Mouse (Mus musculus): ENCODE results near the gene Sap30bp. TPM values are rescaled to one million over a fixed set of nuclear protein-coding genes. Genes with fewer than 3 reads are reported as not detected.

Sap30bp gene
- total and polyA plus RNA-seq, 3 experiments, result 49.1 to 69.2 TPM; not detected in 1

DNA sequence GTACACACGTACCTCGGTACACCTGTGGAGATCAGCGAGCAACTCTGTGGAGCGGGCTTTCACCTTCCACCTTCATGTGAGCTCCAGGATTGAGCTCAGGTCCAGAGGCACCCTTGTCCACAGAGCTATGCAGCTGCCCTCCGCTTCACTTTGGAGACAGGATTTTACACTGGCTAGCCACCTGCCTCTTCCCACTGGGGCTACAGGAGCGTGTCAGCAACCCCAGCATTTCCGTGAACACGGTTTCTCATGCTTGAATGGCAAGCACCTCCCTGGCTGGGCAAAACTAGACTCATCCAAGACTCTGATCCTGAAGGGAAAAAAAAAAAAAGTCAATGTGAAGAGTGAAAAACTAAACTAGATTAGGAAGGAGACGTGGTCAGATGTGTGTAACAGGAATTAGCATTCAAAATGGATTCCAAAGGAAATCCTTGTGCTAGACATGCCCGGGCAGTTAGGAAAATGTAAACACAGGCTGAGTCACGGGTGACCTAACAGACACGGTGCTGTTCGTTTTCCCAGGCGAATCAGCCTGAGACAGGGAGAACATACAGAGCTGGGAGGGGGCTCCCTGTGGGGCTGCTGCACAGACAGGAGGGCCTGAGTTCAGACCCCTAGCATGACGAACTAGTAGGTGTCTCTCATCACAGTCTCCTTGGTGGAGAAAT lies 37.1 kb downstream of the Sap30bp start:
- H3K9ac ChIP-seq (ENCODE audit: control insufficient read depth, low read depth, low read length, poor library complexity, severe bottlenecking), result no peak overlapping the region
- H3K79me2 ChIP-seq (ENCODE audit: control insufficient read depth, insufficient read depth, low read length, poor library complexity), result no peaks in the 10 kb centered on the region
- H3K27ac ChIP-seq (ENCODE audit: control insufficient read depth, low read depth, low read length), result no peak overlapping the region
- no peaks in the 10 kb centered on the region for H3K27me3 ChIP-seq (ENCODE audit: control insufficient read depth in 1 of 2, insufficient read depth in 2 of 2, low read length in 2 of 2)
- peaks cover 0 to 14% of the 10 kb centered on the region in 2 experiments; a peak in 3 of 4 replicates for H3K4me1 ChIP-seq (ENCODE audit: control insufficient read depth in 1 of 2, insufficient read depth in 2 of 2, low read length in 2 of 2)
- H3K9me3 ChIP-seq (replicated peaks; ENCODE audit: insufficient read depth, low read length), result no peaks in the 10 kb centered on the region
- no peak overlapping the region for H3K4me3 ChIP-seq (ENCODE audit: control insufficient read depth in 1 of 2, insufficient read depth in 1 of 2, low read depth in 2 of 2, low read length in 2 of 2)
- H3K36me3 ChIP-seq (ENCODE audit: control insufficient read depth in 1 of 2, insufficient read depth in 2 of 2, low read length in 2 of 2), result peaks cover 0 to 10% of the 10 kb centered on the region in 2 experiments; a peak in 2 of 4 replicates
- TF ChIP-seq ZMIZ1 (IDR thresholded peaks at IDR 0.05; ENCODE audit: low read depth, low read length), result no peak
- no peak for TF ChIP-seq MYB (IDR thresholded peaks at IDR 0.05; ENCODE audit: low read depth, low read length)
- no peak for TF ChIP-seq SMC3 (IDR thresholded peaks at IDR 0.05; ENCODE audit: low read depth, low read length)
- TF ChIP-seq ELF1 (IDR thresholded peaks at IDR 0.05; ENCODE audit: low read depth, low read length), result no peak
- no peak for TF ChIP-seq POLR2AphosphoS5 (IDR thresholded peaks at IDR 0.05; ENCODE audit: borderline replicate concordance, low read depth, low read length)
- TF ChIP-seq NELFE (IDR thresholded peaks at IDR 0.05; ENCODE audit: low read depth, low read length), result no peak
- no peak for TF ChIP-seq RAD21 (IDR thresholded peaks at IDR 0.05; ENCODE audit: low read depth, low read length)
- no peak for TF ChIP-seq HCFC1 (IDR thresholded peaks at IDR 0.05; ENCODE audit: low read depth, low read length)
- TF ChIP-seq ZC3H11A (IDR thresholded peaks at IDR 0.05; ENCODE audit: low read depth, low read length), result no peak
- no peak for TF ChIP-seq USF2 (IDR thresholded peaks at IDR 0.05; ENCODE audit: borderline replicate concordance in 1 of 2, insufficient read depth in 1 of 2, low read depth in 1 of 2, low read length in 2 of 2)
- DNase-seq (ENCODE audit: low read depth, low spot score), result no peak

DNA sequence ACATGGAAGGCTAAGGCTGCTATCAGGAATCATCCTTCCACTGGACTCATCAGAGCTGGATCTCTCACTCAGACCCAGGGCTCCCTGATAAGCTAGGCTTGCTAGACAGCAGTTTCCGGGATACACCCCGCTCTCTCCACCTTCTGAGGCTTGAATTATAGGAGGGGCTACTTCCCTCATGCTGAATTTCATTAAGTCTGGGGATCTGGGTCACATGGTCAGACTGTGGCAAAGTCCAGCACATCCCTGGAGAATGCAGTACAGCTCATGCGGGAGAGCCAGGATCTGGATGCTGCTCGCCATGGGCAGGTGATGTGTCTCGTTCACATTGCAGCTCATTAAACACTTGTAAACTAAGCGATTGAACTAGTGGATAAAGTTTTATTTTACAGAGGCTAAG lies 37.9 kb downstream of the Sap30bp start:
- no peaks in the 10 kb centered on the region for H3K27me3 ChIP-seq (ENCODE audit: control insufficient read depth in 1 of 2, insufficient read depth in 2 of 2, low read length in 2 of 2)
- no peak for TF ChIP-seq TBP (IDR thresholded peaks at IDR 0.05; ENCODE audit: low read depth, low read length)
- no peak for TF ChIP-seq MAZ (IDR thresholded peaks at IDR 0.05; ENCODE audit: low read depth, low read length)
- TF ChIP-seq RAD21 (IDR thresholded peaks at IDR 0.05; ENCODE audit: low read depth, low read length), result no peak
- TF ChIP-seq USF1 (IDR thresholded peaks at IDR 0.05; ENCODE audit: low read depth, low read length), result peak; percentile 46; the same call in 1 of the 2 replicates
- TF ChIP-seq POLR2AphosphoS2 (IDR thresholded peaks at IDR 0.05; ENCODE audit: low read length), result no peak
- no peaks in the 10 kb centered on the region for H3K79me2 ChIP-seq (ENCODE audit: control insufficient read depth, insufficient read depth, low read length, poor library complexity)
- H3K9ac ChIP-seq (ENCODE audit: control insufficient read depth, low read depth, low read length, poor library complexity, severe bottlenecking), result no peak overlapping the region
- H3K36me3 ChIP-seq (ENCODE audit: control insufficient read depth in 1 of 2, insufficient read depth in 2 of 2, low read length in 2 of 2), result peaks cover 0 to 10% of the 10 kb centered on the region in 2 experiments; a peak in 2 of 4 replicates
- H3K4me3 ChIP-seq (ENCODE audit: control insufficient read depth in 1 of 2, insufficient read depth in 1 of 2, low read depth in 2 of 2, low read length in 2 of 2), result no peak overlapping the region
- H3K4me1 ChIP-seq (ENCODE audit: control insufficient read depth in 1 of 2, insufficient read depth in 2 of 2, low read length in 2 of 2), result peaks cover 0 to 14% of the 10 kb centered on the region in 2 experiments; a peak in 3 of 4 replicates
- DNase-seq (ENCODE audit: low read depth, low spot score), result no peak
- H3K9me3 ChIP-seq (replicated peaks; ENCODE audit: insufficient read depth, low read length), result no peaks in the 10 kb centered on the region
- no peak overlapping the region for H3K27ac ChIP-seq (ENCODE audit: control insufficient read depth, low read depth, low read length)

Data from MEL (cell line).